Mouse (Mus musculus): ENCODE measurements at regions not wholly inside any gene's neighbourhood (a gene's known extent, or its start where the extent isn't known, plus 50 kb on each side); places are given as distances from the start of the nearest gene placed in this dataset.

- TF ChIP-seq CTCF (IDR thresholded peaks at IDR 0.05; ENCODE audit: borderline replicate concordance, insufficient read depth, low read length) (no peak), POLR2A (IDR thresholded peaks at IDR 0.05; ENCODE audit: low read depth, low read length) (no peak)
Measured at GRCm38 (mm10) chr2:145016939-145017338, 150.6 kb upstream of the Slc24a3 start.

Data from embryonic fibroblast, embryonic 13.5 days (primary cell).